Mouse (Mus musculus) spleen, adult 2 months (tissue): Measurements from ENCODE around the gene Myh14. TPM values are rescaled to one million over a fixed set of nuclear protein-coding genes. Genes with fewer than 3 reads are reported as not detected.

Experiments used
- DNase-seq, 2 experiments: peaks; one replicate each; pipeline versions ENCODE4 v3.0.0 to v3.0.0-alpha.2; 2012 to 2021; ENCODE audit warnings: low spot score in 2 of 2, low read depth in 1 of 2
- H3K27ac ChIP-seq: fragments of 200-500 bp; 2 replicates; pipeline ENCODE4 v1.5.1; 2012; ENCODE audit warnings: low read length, inconsistent platforms; ENCODE audit not compliant: insufficient read depth
- H3K27me3 ChIP-seq: fragments of 200-500 bp; 2 replicates; pipeline ENCODE4 v1.6.1; 2012; ENCODE audit warnings: mild to moderate bottlenecking, moderate library complexity, low read length, inconsistent platforms; ENCODE audit not compliant: control insufficient read depth, insufficient read depth
- H3K36me3 ChIP-seq: fragments of 200-500 bp; 2 replicates; pipeline ENCODE4 v1.6.1; 2012; ENCODE audit warnings: mild to moderate bottlenecking, low read length, inconsistent platforms; ENCODE audit not compliant: control insufficient read depth, insufficient read depth
- H3K4me1 ChIP-seq: fragments of 200-500 bp; 2 replicates; pipeline ENCODE4 v1.6.1; 2011; ENCODE audit warnings: inconsistent platforms; ENCODE audit not compliant: control insufficient read depth, insufficient read depth, insufficient read length
- H3K4me3 ChIP-seq: fragments of 200-500 bp; 2 replicates; pipeline ENCODE4 v1.5.1; 2011; ENCODE audit warnings: mild to moderate bottlenecking, inconsistent platforms; ENCODE audit not compliant: insufficient read depth, insufficient read length; ENCODE audit errors: extremely low read depth
- CTCF ChIP-seq: fragments of 200-500 bp; IDR thresholded peaks from 2 replicates; pipeline ENCODE4 v1.5.1; 2011; ENCODE audit warnings: mild to moderate bottlenecking, inconsistent platforms; ENCODE audit not compliant: insufficient read depth, insufficient read length, insufficient replicate concordance; ENCODE audit errors: extremely low read depth
- POLR2A ChIP-seq: fragments of 200-500 bp; IDR thresholded peaks from 2 replicates; pipeline ENCODE4 v1.6.1; 2011; ENCODE audit warnings: low read depth, low read length, inconsistent platforms
- WGBS: fragments of 180-500 bp; shearing (Covaris S2); methylation state at CpG from one replicate; pipeline ENCODE4 v1.1.7; 2018; 5-methylcytosine and 5-hydroxymethylcytosine counted together
- polyA plus RNA-seq: library from polyadenylated mRNA; depleted of rRNA; stranded (reverse); fragments of >200 nt; gene quantifications from 2 replicates; pipeline ENCODE4 v1.2.3, GENCODE M21; 2012

The Myh14 gene
- polyA plus RNA-seq, 1 experiment = 0.63 TPM

DNA sequence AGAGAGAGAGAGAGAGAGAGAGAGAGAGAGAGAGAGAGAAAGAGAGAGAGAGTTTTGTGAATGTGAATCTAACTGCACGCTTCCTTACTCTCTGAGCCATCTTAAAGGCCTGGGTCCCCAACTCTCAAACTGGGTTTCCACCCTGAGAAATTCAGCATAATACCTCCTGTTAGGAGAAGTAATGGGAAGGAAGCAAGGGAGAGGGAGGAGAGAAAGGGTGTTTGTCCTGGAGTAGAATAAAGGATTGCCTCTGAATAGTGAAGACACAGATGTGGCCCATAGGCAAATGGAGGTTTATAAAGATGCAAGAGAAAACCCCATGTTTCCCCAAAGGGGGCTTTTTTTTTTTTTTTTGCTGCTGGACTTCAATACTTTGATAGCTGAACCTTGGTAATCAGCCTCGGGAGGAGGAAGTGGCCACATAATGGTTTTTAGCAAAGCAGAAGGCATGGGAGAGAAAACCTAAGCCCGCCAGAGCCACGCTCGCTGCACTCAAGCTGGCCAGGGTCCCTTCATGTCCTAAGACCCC is 97.6 kb downstream of the Myh14 start:
- peak overlapping the region; percentile 58 for H3K4me3 ChIP-seq
- DNase-seq = no peak
- peaks cover 18% of the 10 kb centered on the region; the same call in 1 of the 2 replicates for H3K4me1 ChIP-seq
- H3K36me3 ChIP-seq = peaks cover 4% of the 10 kb centered on the region; the same call in 1 of the 2 replicates
- WGBS = 29% methylated on average over 5 of the region's 5 CpGs
- TF ChIP-seq CTCF = no peak
- no peaks in the 10 kb centered on the region for H3K27me3 ChIP-seq
- H3K27ac ChIP-seq = peak overlapping the region; percentile 93

DNA sequence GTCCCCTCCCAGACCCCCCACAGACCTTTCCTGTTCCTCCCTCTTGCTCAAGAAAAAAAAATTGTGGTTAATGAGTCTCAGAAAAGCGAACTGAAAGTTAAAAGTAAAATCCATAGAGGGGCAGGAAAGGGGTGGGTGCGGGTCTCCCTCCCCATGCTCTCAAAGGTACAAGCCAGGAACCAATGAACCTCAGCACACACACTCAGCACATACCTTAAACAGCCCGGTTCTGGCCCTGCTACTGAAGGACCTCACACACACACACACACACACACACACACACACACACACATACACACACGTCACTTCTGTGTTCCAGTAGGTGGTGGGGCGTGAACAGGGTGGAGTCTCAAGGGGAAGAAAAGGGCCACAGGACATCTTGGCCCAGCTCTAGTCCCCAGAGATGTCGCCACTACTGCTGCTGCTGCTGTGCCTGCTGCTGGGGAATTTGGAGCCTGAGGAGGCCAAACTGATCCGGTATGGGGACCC is 98.4 kb downstream of the Myh14 start, which contains the start of gene Napsa:
Gene Napsa (plus strand): TSS at position 168 of the 489 bp plus-strand sequence.
- Histone ChIP-seq H3K4me3 (peak within 1 kb of the TSS; percentile 58), H3K27me3 (no peaks in the 10 kb centered on the region), H3K27ac (peak within 1 kb of the TSS; percentile 93), H3K4me1 (peaks cover 18% of the 10 kb centered on the region; the same call in 1 of the 2 replicates), H3K36me3 (peaks cover 2% of the 10 kb centered on the region; the same call in 1 of the 2 replicates)
- 13% methylated on average over 7 of the region's 7 CpGs for WGBS
- DNase-seq = peak; percentile 86 to 90
- TF ChIP-seq CTCF (no peak), POLR2A (peak; percentile 95)

DNA sequence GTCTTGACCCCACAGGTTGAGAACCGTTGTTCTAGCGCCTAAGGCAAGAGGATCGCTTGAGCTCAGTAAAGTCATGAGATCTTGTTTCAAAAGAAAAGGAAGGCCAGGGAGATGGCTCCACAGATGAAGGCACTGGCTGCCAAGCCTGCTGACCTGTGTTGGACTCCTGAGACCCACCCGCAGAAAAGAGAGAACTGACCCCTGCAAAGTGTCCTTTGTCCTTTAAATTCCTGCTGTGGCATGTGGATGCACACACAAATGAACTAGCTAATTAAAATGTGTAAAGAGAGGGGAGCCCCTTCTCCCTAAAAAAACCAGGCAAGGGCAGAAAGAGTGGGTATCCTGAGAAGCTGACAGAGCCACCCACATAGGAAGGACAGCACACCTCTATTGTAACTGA is 98.8 kb downstream of the Myh14 start:
- H3K27me3 ChIP-seq = no peaks in the 10 kb centered on the region
- 60% methylated on average over 4 of the region's 4 CpGs for WGBS
- no peak for DNase-seq
- peaks cover 18% of the 10 kb centered on the region; the same call in 1 of the 2 replicates for H3K4me1 ChIP-seq
- no peak overlapping the region for H3K4me3 ChIP-seq
- no peak; the same call in 1 of the 2 replicates for TF ChIP-seq POLR2A
- no peak for TF ChIP-seq CTCF
- peak overlapping the region; percentile 93 for H3K27ac ChIP-seq
- peaks cover 2% of the 10 kb centered on the region; the same call in 1 of the 2 replicates for H3K36me3 ChIP-seq

DNA sequence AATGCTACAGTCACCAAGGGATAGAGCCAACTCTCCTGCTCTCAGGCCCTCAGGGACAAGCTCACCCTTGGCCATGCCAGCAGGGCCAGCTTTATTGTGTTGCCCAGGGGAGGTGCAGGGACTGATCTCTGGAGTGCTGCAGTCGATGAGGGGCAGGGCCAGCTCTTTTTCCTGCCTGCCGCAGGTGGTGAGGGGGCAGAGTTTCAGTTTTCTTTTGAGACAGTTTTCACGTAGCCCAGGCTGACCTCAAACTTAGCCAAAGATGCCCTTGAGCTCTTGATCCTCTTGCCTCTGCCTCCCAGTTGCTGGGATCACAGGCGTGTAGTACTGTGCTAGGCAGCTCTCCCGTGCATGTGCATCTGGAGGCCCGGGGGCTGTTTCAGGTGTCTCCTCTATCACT is 99.7 kb downstream of the Myh14 start:
- no peak for TF ChIP-seq CTCF
- no peak for TF ChIP-seq POLR2A
- no peak overlapping the region for H3K4me3 ChIP-seq
- peaks cover 18% of the 10 kb centered on the region; the same call in 1 of the 2 replicates for H3K4me1 ChIP-seq
- H3K27me3 ChIP-seq = no peaks in the 10 kb centered on the region
- no peaks in the 10 kb centered on the region for H3K36me3 ChIP-seq
- peak overlapping the region; percentile 93 for H3K27ac ChIP-seq
- DNase-seq = peak in 1 of 2 experiments; percentile 35
- WGBS = 22% methylated on average over 6 of the region's 6 CpGs

DNA sequence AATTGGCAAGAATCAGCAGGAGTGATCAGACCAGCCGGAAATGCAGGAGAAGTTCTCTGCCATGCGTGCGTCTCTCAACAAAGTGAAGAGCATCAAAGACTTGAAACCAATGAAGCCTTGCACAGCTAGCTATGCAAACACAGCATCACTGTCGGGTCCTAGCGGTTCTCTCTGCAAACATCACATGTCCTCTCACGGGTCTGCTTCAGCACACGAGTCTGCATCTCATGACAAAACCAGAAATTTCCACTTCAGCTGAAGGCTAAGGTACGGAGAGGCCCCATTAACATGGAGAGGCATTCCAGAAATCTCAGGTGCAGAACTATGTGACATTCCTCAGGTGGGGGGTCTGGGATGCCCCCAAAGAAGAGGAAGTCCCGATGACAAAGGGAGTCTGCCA is 101.8 kb downstream of the Myh14 start:
- Histone ChIP-seq H3K4me3 (no peak overlapping the region), H3K27ac (no peak overlapping the region), H3K36me3 (no peaks in the 10 kb centered on the region), H3K4me1 (peaks cover 18% of the 10 kb centered on the region; the same call in 1 of the 2 replicates), H3K27me3 (no peaks in the 10 kb centered on the region)
- DNase-seq = no peak
- TF ChIP-seq CTCF = no peak
- TF ChIP-seq POLR2A = no peak
- WGBS = 80% methylated on average over 9 of the region's 9 CpGs

DNA sequence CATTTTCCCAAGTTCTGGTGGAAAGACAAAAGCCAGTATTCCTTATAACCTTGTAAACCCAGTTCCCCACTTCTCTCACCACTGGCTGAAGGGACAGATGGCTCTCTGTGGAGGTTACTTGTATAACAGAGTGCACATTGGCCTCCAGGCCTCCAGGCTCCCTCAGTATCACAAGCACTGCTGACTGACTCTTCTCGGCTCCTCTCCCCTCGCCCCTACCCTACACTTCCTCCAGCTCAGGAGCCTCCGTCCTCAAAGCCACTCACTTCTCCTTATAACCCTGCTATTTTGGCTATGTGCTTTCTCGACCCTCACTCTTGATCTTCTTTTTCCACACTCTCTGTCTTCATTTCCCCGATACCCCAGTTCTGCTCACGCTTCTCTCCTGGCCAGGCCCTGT is 105.2 kb downstream of the Myh14 start:
- no peak for DNase-seq
- TF ChIP-seq CTCF (no peak), POLR2A (no peak)
- H3K4me1 ChIP-seq = peaks cover 4% of the 10 kb centered on the region; the same call in 1 of the 2 replicates
- H3K36me3 ChIP-seq = no peaks in the 10 kb centered on the region
- no peaks in the 10 kb centered on the region for H3K27me3 ChIP-seq
- no peak overlapping the region for H3K27ac ChIP-seq
- 49% methylated on average over 6 of the region's 6 CpGs for WGBS
- no peak overlapping the region for H3K4me3 ChIP-seq

GRCm38 (mm10) chr7:44564486-44564885 is 106.2 kb downstream of the Myh14 start:
- no peaks in the 10 kb centered on the region for H3K27me3 ChIP-seq
- 81% methylated on average over 10 of the region's 10 CpGs for WGBS
- TF ChIP-seq CTCF (no peak), POLR2A (no peak)
- no peak overlapping the region for H3K27ac ChIP-seq
- no peak overlapping the region for H3K4me3 ChIP-seq
- H3K4me1 ChIP-seq = no peaks in the 10 kb centered on the region
- DNase-seq = no peak
- H3K36me3 ChIP-seq = no peaks in the 10 kb centered on the region
